ENCODE assay signal across 9 mouse cellular contexts in genomic region chr2:9331630-9332352, GRCm38 (mm10).
A peak's percentile ranks its signal among the peaks of the same experiment; 100 is the strongest.
DNase-seq lines count a peak whose midpoint lies in the region; ATAC-seq and TF ChIP-seq lines count a peak whose summit lies in the region.
"Had no signal": no experiment of that assay in that cellular context is flagged by ENCODE, and none has a peak within 500 bp of the region (broad histone marks: within the 10 kb centered on the region; RNA-seq: fewer than 3 reads in every experiment).

No protein-coding gene starts in this region.

- 42% methylated on average over 16 of the region's 16 CpGs for WGBS in lung, embryonic 14.5 days

- peak; percentile 98 for ATAC-seq in frontal cortex, adult (ENCODE audit: low TSS enrichment)
- ATAC-seq in lung, embryonic 14.5 days (ENCODE audit: insufficient read depth): peak; percentile 58; the same call in 1 of the 2 replicates

- TF ChIP-seq CTCF in lung, embryonic 14.5 days (IDR thresholded peaks at IDR 0.05; ENCODE audit: low read depth): no peak

- no peaks in the 10 kb centered on the region for H3K9me3 ChIP-seq in lung, embryonic 14.5 days (ENCODE audit: low read depth, low read length)

- no peak overlapping the region for H3K9ac ChIP-seq in lung, embryonic 14.5 days

- no peak overlapping the region; the same call in 1 of the 2 replicates for H3K4me2 ChIP-seq in lung, embryonic 14.5 days

- no peak overlapping the region for H3K27ac ChIP-seq in lung, embryonic 14.5 days (ENCODE audit: low read depth)
- H3K27ac ChIP-seq: macrophage had no signal

- no peaks in the 10 kb centered on the region for H3K36me3 ChIP-seq in lung, embryonic 14.5 days (ENCODE audit: insufficient read depth)

- H3K27me3 ChIP-seq in lung, embryonic 14.5 days (ENCODE audit: insufficient read depth, low read length): no peaks in the 10 kb centered on the region

- H3K4me1 ChIP-seq in lung, embryonic 14.5 days (ENCODE audit: insufficient read depth): no peaks in the 10 kb centered on the region

- no peak overlapping the region for H3K4me3 ChIP-seq in lung, embryonic 14.5 days (ENCODE audit: low read depth, low read length)

- no peak for DNase-seq in frontal cortex, postnatal 25 days (ENCODE audit: low spot score in 2 of 2)
- DNase-seq in lung, embryonic 14.5 days: peak; percentile 48
- DNase-seq in lung, adult 18-20 months: no peak
- peak; percentile 7 to 20 for DNase-seq in layer of hippocampus, postnatal 14 days (ENCODE audit: low spot score in 2 of 2)
- peak; percentile 30 for DNase-seq in right cerebral cortex, postnatal 25 days
- no peak for DNase-seq in adrenal gland, postnatal 10 days
- DNase-seq in lung, postnatal 10 days: no peak

Comparison
In these comparisons a context has a peak if more than half of its experiments do, and no peak if none do; other contexts are left out.
1. DNase-seq: peak in lung, embryonic 14.5 days (single experiment), layer of hippocampus, postnatal 14 days (2 of 2) and right cerebral cortex, postnatal 25 days (single experiment); none in frontal cortex, postnatal 25 days (0 of 2), lung, adult 18-20 months (0 of 2), adrenal gland, postnatal 10 days (single experiment) and lung, postnatal 10 days (single experiment).